Mouse (Mus musculus) embryonic facial prominence, embryonic 14.5 days (tissue): ENCODE data around the gene Hhex. TPM values are rescaled to one million over a fixed set of nuclear protein-coding genes. Genes with fewer than 3 reads are reported as not detected.

ENCODE experiments used
- ATAC-seq: fragments of 200-750 bp; cut with Nextera tagmentation; 2 replicates; pipeline ENCODE4 v1.8.0; 2017; ENCODE audit warnings: low read depth, moderate number of reproducible peaks, moderate TSS enrichment
- DNase-seq: peaks from one replicate; pipeline ENCODE4 v3.0.0-alpha.2; 2015; ENCODE audit warnings: low spot score
- H3K27ac ChIP-seq: fragments of 300-500 bp; sonication (generic); replicated peaks from 2 replicates; pipeline ENCODE4 v1.5.1; 2014; ENCODE audit warnings: low read depth, mild to moderate bottlenecking, low read length, moderate library complexity
- H3K27me3 ChIP-seq: fragments of 300-500 bp; sonication (generic); replicated peaks from 2 replicates; pipeline ENCODE4 v1.6.1; 2014; ENCODE audit warnings: low read length; ENCODE audit not compliant: control insufficient read depth, insufficient read depth
- H3K36me3 ChIP-seq: fragments of 300-500 bp; sonication (generic); 2 replicates; pipeline ENCODE4 v1.6.1; 2014; ENCODE audit warnings: low read length, mixed read lengths; ENCODE audit not compliant: control insufficient read depth, insufficient read depth
- H3K4me1 ChIP-seq: fragments of 300-500 bp; sonication (generic); 2 replicates; pipeline ENCODE4 v1.6.1; 2014; ENCODE audit warnings: antibody characterized with exemption, low read length; ENCODE audit not compliant: control insufficient read depth, insufficient read depth
- H3K4me2 ChIP-seq: fragments of 300-500 bp; sonication (generic); 2 replicates; pipeline ENCODE4 v1.6.1; 2014; ENCODE audit warnings: low read depth, mild to moderate bottlenecking, low read length, moderate library complexity, mixed read lengths
- H3K4me3 ChIP-seq: fragments of 300-500 bp; sonication (generic); 2 replicates; pipeline ENCODE4 v1.5.1; 2014; ENCODE audit warnings: low read depth, mild to moderate bottlenecking, low read length
- H3K9ac ChIP-seq: fragments of 300-500 bp; sonication (generic); 2 replicates; pipeline ENCODE4 v1.6.1; 2014; ENCODE audit warnings: low read depth, mild to moderate bottlenecking, low read length, moderate library complexity, mixed read lengths
- H3K9me3 ChIP-seq: fragments of 300-500 bp; sonication (generic); 2 replicates; pipeline ENCODE4 v1.6.1; 2016; ENCODE audit warnings: low read length; ENCODE audit not compliant: control insufficient read depth
- WGBS: fragments of 180-500 bp; shearing (Covaris S2); extraction: QIAGEN DNeasy Blood & Tissue Kit; methylation state at CpG from one replicate; pipeline ENCODE4 v1.1.7; 2014; 5-methylcytosine and 5-hydroxymethylcytosine counted together
- polyA plus RNA-seq: library from polyadenylated mRNA; unstranded; fragments of >200 nt; fragmentation: Nextera tagmentation; extraction: Ambion mirVana; gene quantifications from 2 replicates; pipeline ENCODE4 v1.2.1, GENCODE M21; 2014

Gene Hhex
- polyA plus RNA-seq: 6.2 and 6.7 TPM in 2 replicates

- Histone ChIP-seq H3K4me2 (peak within 1 kb of the TSS; percentile 74), H3K9me3 (no peaks in the 10 kb centered on the region), H3K4me3 (peak within 1 kb of the TSS; percentile 50), H3K36me3 (no peaks in the 10 kb centered on the region), H3K4me1 (0 out of 2 replicates have a peak, but pooled peaks cover 4% of the 10 kb centered on the region), H3K9ac (peak within 1 kb of the TSS; percentile 55), H3K27ac (peak within 1 kb of the TSS; percentile 39), H3K27me3 (peaks cover 95% of the 10 kb centered on the region)
- peak; percentile 68 for ATAC-seq
- DNase-seq: peak; percentile 56
- WGBS: 0% methylated on average over 33 of the region's 79 CpGs
Observed at GRCm38 (mm10) chr19:37434263-37434951, at the start of gene Hhex. Gene Hhex (plus strand): TSS chr19:37434810.

- Histone ChIP-seq H3K9me3 (no peaks in the 10 kb centered on the region), H3K36me3 (peaks cover 59% of the 10 kb centered on the region), H3K9ac (no peak overlapping the region), H3K27ac (no peak overlapping the region), H3K27me3 (no peaks in the 10 kb centered on the region), H3K4me2 (no peak overlapping the region), H3K4me1 (no peaks in the 10 kb centered on the region), H3K4me3 (no peak overlapping the region)
- DNase-seq: no peak
- no peak for ATAC-seq
- WGBS: 78% methylated on average over 3 of the region's 3 CpGs
Observed at GRCm38 (mm10) chr19:37386126-37386525, 48.5 kb upstream of the Hhex start.

GRCm38 (mm10) chr19:37391869-37392268 lies 42.7 kb upstream of the Hhex start:
- H3K4me2 ChIP-seq: no peak overlapping the region
- WGBS: 90% methylated on average over 3 of the region's 3 CpGs
- peaks cover 75% of the 10 kb centered on the region for H3K36me3 ChIP-seq
- H3K9ac ChIP-seq: no peak overlapping the region
- ATAC-seq (no peak), DNase-seq (no peak)
- no peaks in the 10 kb centered on the region for H3K4me1 ChIP-seq
- no peaks in the 10 kb centered on the region for H3K9me3 ChIP-seq
- no peak overlapping the region for H3K27ac ChIP-seq
- H3K4me3 ChIP-seq: no peak overlapping the region
- H3K27me3 ChIP-seq: no peaks in the 10 kb centered on the region

- no peaks in the 10 kb centered on the region for H3K4me1 ChIP-seq
- H3K9ac ChIP-seq: no peak overlapping the region
- no peak overlapping the region for H3K4me3 ChIP-seq
- ATAC-seq: no peak
- H3K27me3 ChIP-seq: no peaks in the 10 kb centered on the region
- DNase-seq: no peak
- WGBS: 95% methylated on average over 3 of the region's 3 CpGs
- no peaks in the 10 kb centered on the region for H3K9me3 ChIP-seq
- H3K36me3 ChIP-seq: peaks cover 71% of the 10 kb centered on the region
- H3K27ac ChIP-seq: no peak overlapping the region
- H3K4me2 ChIP-seq: no peak overlapping the region
Observed at GRCm38 (mm10) chr19:37396279-37396678, 38.3 kb upstream of the Hhex start.

DNA sequence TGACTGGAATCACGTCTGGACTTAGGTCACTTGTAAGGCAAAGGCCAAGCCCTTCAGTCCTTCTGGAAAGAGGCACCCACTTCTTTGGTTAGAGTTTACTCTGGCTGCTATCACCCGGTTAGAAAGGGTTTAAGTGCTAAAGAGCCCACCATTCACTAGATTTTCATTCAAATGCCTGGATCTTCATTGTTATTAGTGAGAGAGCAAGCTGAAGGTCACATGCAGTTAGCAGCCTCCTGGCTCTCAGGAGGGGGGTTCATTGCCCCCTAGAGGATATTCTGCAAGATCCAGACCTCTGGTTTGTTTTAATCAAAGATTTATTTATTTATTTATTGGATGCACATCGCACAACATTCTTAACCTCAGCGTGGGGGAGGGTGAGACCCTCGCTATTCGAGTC lies 33.7 kb upstream of the Hhex start:
- 81% methylated on average over 6 of the region's 6 CpGs for WGBS
- no peak for DNase-seq
- peaks cover 69% of the 10 kb centered on the region for H3K36me3 ChIP-seq
- H3K4me3 ChIP-seq: no peak overlapping the region
- H3K4me1 ChIP-seq: no peaks in the 10 kb centered on the region
- H3K4me2 ChIP-seq: no peak overlapping the region
- no peak overlapping the region for H3K27ac ChIP-seq
- no peak overlapping the region for H3K9ac ChIP-seq
- H3K27me3 ChIP-seq: no peaks in the 10 kb centered on the region
- H3K9me3 ChIP-seq: no peaks in the 10 kb centered on the region
- no peak for ATAC-seq

DNA sequence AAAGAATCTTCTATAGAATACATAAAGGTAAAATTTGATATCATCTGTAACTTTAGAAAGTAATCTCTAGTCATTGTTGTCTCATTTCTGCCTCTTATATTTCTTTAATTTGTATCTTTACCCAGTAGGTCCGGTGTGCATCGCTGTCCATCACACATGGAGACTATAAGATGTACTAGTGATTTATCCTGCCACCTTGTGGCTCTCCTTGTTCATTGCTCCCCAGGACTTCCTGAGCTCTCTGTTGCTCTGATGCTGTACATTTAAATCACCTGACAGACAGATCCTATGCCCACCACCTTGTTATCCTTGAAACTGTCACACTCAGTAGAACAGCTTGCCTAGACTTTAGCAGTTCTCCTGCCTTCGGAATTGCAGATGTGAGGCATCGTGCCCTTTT lies 16.3 kb upstream of the Hhex start:
- Histone ChIP-seq H3K9ac (no peak overlapping the region), H3K4me3 (no peak overlapping the region), H3K36me3 (peaks cover 66% of the 10 kb centered on the region), H3K27ac (no peak overlapping the region), H3K4me1 (no peaks in the 10 kb centered on the region), H3K27me3 (no peaks in the 10 kb centered on the region), H3K9me3 (no peaks in the 10 kb centered on the region), H3K4me2 (no peak overlapping the region)
- WGBS: 83% methylated on average over 4 of the region's 4 CpGs
- ATAC-seq (no peak), DNase-seq (peak; percentile 29)

GRCm38 (mm10) chr19:37419613-37420012 lies 15.0 kb upstream of the Hhex start:
- H3K9ac ChIP-seq: no peak overlapping the region
- H3K4me2 ChIP-seq: no peak overlapping the region
- H3K27me3 ChIP-seq: no peaks in the 10 kb centered on the region
- H3K27ac ChIP-seq: no peak overlapping the region
- no peaks in the 10 kb centered on the region for H3K4me1 ChIP-seq
- ATAC-seq (no peak), DNase-seq (peak; percentile 74)
- no peaks in the 10 kb centered on the region for H3K9me3 ChIP-seq
- H3K36me3 ChIP-seq: peaks cover 57% of the 10 kb centered on the region
- H3K4me3 ChIP-seq: no peak overlapping the region
- WGBS: 34% methylated on average over 3 of the region's 3 CpGs

- H3K27ac ChIP-seq: no peak overlapping the region
- H3K4me2 ChIP-seq: no peak overlapping the region
- no peak overlapping the region for H3K9ac ChIP-seq
- H3K36me3 ChIP-seq: no peaks in the 10 kb centered on the region
- no peaks in the 10 kb centered on the region for H3K9me3 ChIP-seq
- peaks cover 43% of the 10 kb centered on the region for H3K27me3 ChIP-seq
- 80% methylated on average over 5 of the region's 5 CpGs for WGBS
- ATAC-seq (no peak), DNase-seq (no peak)
- no peaks in the 10 kb centered on the region for H3K4me1 ChIP-seq
- H3K4me3 ChIP-seq: no peak overlapping the region
Observed at GRCm38 (mm10) chr19:37428589-37428988, 6.0 kb upstream of the Hhex start.

DNA sequence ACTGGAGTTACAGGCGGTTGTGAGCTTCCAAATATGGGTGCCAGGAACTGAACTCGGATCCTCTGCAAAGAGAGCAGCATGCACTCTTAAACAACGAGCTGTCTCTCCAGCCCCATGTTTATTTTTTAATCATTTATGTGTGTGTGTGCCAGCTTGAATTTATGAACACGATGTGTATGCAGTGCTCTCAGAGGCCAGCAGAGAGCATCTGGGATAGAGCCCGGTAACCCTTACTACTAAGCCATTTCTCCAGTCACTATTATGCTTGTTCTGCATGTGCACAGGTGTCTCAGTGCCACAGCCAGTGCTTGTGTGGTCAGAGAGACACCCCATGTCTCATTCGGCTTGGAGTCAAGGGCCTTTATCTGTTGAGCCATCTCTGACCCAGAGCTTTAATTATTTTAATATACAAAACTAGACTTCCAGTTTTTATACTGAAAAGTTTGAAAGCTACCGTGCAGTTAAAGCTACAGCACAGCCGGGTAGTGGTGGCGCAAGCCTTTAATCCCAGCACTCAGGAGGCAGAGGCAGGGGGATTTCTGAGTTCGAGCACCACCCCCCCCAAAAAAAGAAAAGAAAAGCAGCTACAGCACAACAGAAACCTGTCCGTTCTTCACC lies 3.4 kb upstream of the Hhex start:
- H3K27ac ChIP-seq: no peak overlapping the region
- no peaks in the 10 kb centered on the region for H3K9me3 ChIP-seq
- H3K9ac ChIP-seq: no peak overlapping the region
- 0 out of 2 replicates have a peak, but pooled peaks cover 4% of the 10 kb centered on the region for H3K4me1 ChIP-seq
- peaks cover 69% of the 10 kb centered on the region for H3K27me3 ChIP-seq
- H3K4me2 ChIP-seq: no peak overlapping the region
- ATAC-seq: no peak
- H3K4me3 ChIP-seq: no peak overlapping the region
- no peak for DNase-seq
- no peaks in the 10 kb centered on the region for H3K36me3 ChIP-seq
- 84% methylated on average over 11 of the region's 11 CpGs for WGBS
